In genomic region chr2:151979470-151980354, GRCm38 (mm10) we compare ENCODE assay signal across 8 mouse cellular contexts. TPM values are rescaled to one million over a fixed set of nuclear protein-coding genes. Genes with fewer than 3 reads are reported as not detected.
DNase-seq lines count a peak whose midpoint lies in the region; ATAC-seq and TF ChIP-seq lines count a peak whose summit lies in the region.

Gene Fam110a, minus strand, starts transcription at chr2:151980219.

- peak within 1 kb of the TSS; percentile 89 for H3K4me3 ChIP-seq in E14TG2a.4 (replicated peaks; ENCODE audit: low read length)
- peak within 1 kb of the TSS; percentile 61 for H3K4me3 ChIP-seq in forebrain, embryonic 13.5 days
- peak within 1 kb of the TSS; percentile 75 for H3K4me3 ChIP-seq in heart, postnatal 0 days (ENCODE audit: low read depth, low read length)
- H3K4me3 ChIP-seq in liver, embryonic 14.5 days (ENCODE audit: insufficient read depth in 1 of 2, low read depth in 2 of 2, low read length in 2 of 2), result peak within 1 kb of the TSS; percentile 73 to 85
- H3K4me3 ChIP-seq in stomach, embryonic 15.5 days (replicated peaks), result peak within 1 kb of the TSS; percentile 80

- no peak for TF ChIP-seq EP300 in heart, postnatal 0 days (IDR thresholded peaks at IDR 0.05; ENCODE audit: low read depth)
- no peak for TF ChIP-seq EP300 in liver, embryonic 14.5 days (IDR thresholded peaks at IDR 0.05; ENCODE audit: low read depth)

- ATAC-seq in cerebellum, adult (ENCODE audit: insufficient number of reproducible peaks, low FRiP score, low TSS enrichment), result peak; percentile 85
- peak; percentile 95 for ATAC-seq in forebrain, embryonic 13.5 days
- peak; percentile 88 for ATAC-seq in heart, postnatal 0 days (ENCODE audit: insufficient read depth, low read depth)
- peak; percentile 81 for ATAC-seq in liver, embryonic 14.5 days (ENCODE audit: insufficient read depth)
- ATAC-seq in stomach, embryonic 15.5 days (ENCODE audit: insufficient read depth, low FRiP score, low read depth), result peak; percentile 80

- peak within 1 kb of the TSS; percentile 81 for H3K9ac ChIP-seq in forebrain, embryonic 13.5 days
- peak within 1 kb of the TSS; percentile 67 for H3K9ac ChIP-seq in heart, postnatal 0 days (replicated peaks; ENCODE audit: low read depth, low read length)
- peak within 1 kb of the TSS; percentile 91 for H3K9ac ChIP-seq in liver, embryonic 14.5 days (replicated peaks)
- H3K9ac ChIP-seq in stomach, embryonic 15.5 days, result peak within 1 kb of the TSS; percentile 84

- peak; percentile 85 for DNase-seq in heart, postnatal 0 days (ENCODE audit: low spot score)
- peak; percentile 97 to 98 for DNase-seq in kidney, postnatal 36 days
- DNase-seq in liver, embryonic 14.5 days (ENCODE audit: low read depth in 3 of 3, low spot score in 3 of 3), result peak; percentile 65 to 79 (median 72)
- DNase-seq in neural tube, embryonic 10.5 days (ENCODE audit: extremely low spot score, low spot score), result peak; percentile 91

- peak within 1 kb of the TSS; percentile 55 for H3K27ac ChIP-seq in forebrain, embryonic 13.5 days
- peak within 1 kb of the TSS; percentile 13; the same call in 1 of the 2 replicates for H3K27ac ChIP-seq in heart, postnatal 0 days (ENCODE audit: low read depth)
- H3K27ac ChIP-seq in liver, embryonic 14.5 days, result no peak within 1 kb of the TSS
- peak within 1 kb of the TSS; percentile 79 for H3K27ac ChIP-seq in stomach, embryonic 15.5 days

- peaks cover 46% of the 10 kb centered on the region for H3K4me1 ChIP-seq in E14TG2a.4 (replicated peaks; ENCODE audit: low read depth, low read length)
- peaks cover 46% of the 10 kb centered on the region for H3K4me1 ChIP-seq in forebrain, embryonic 13.5 days
- H3K4me1 ChIP-seq in heart, postnatal 0 days (ENCODE audit: control insufficient read depth, insufficient read depth), result peaks cover 19% of the 10 kb centered on the region; the same call in 1 of the 2 replicates
- peaks cover 4 to 27% of the 10 kb centered on the region in 2 experiments; a peak in 2 of 4 replicates for H3K4me1 ChIP-seq in liver, embryonic 14.5 days (replicated peaks; ENCODE audit: control insufficient read depth in 2 of 2, insufficient read depth in 2 of 2, low read length in 1 of 2)
- peaks cover 37% of the 10 kb centered on the region for H3K4me1 ChIP-seq in stomach, embryonic 15.5 days

- H3K36me3 ChIP-seq in E14TG2a.4 (ENCODE audit: insufficient read depth, low read length), result peaks cover 3% of the 10 kb centered on the region; the same call in 1 of the 2 replicates
- peaks cover 13% of the 10 kb centered on the region; the same call in 1 of the 2 replicates for H3K36me3 ChIP-seq in forebrain, embryonic 13.5 days (ENCODE audit: poor library complexity, severe bottlenecking)
- no peaks in the 10 kb centered on the region for H3K36me3 ChIP-seq in heart, postnatal 0 days (replicated peaks; ENCODE audit: control insufficient read depth, insufficient read depth, low read length)
- no peaks in the 10 kb centered on the region for H3K36me3 ChIP-seq in liver, embryonic 14.5 days (replicated peaks; ENCODE audit: control insufficient read depth, insufficient read depth, low read depth)
- H3K36me3 ChIP-seq in stomach, embryonic 15.5 days, result no peaks in the 10 kb centered on the region

- peaks cover 14% of the 10 kb centered on the region for H3K27me3 ChIP-seq in E14TG2a.4 (ENCODE audit: insufficient read depth, low read length)
- no peaks in the 10 kb centered on the region for H3K27me3 ChIP-seq in forebrain, embryonic 13.5 days
- peaks cover 1% of the 10 kb centered on the region for H3K27me3 ChIP-seq in heart, postnatal 0 days (ENCODE audit: control insufficient read depth, insufficient read depth, low read length)
- peaks cover 2% of the 10 kb centered on the region; the same call in 1 of the 2 replicates for H3K27me3 ChIP-seq in liver, embryonic 14.5 days (ENCODE audit: control insufficient read depth, insufficient read depth, low read length)
- H3K27me3 ChIP-seq in stomach, embryonic 15.5 days (replicated peaks), result no peaks in the 10 kb centered on the region

- no peak for TF ChIP-seq CTCF in E14TG2a.4 (conservative IDR thresholded peaks at IDR 0.05; ENCODE audit: low read length)
- TF ChIP-seq CTCF in heart, postnatal 0 days (IDR thresholded peaks at IDR 0.05; ENCODE audit: low read depth), result no peak
- peak; percentile 5; the same call in 1 of the 2 replicates for TF ChIP-seq CTCF in liver, embryonic 14.5 days (IDR thresholded peaks at IDR 0.05; ENCODE audit: low read depth)

- peak within 1 kb of the TSS; percentile 82 for H3K4me2 ChIP-seq in forebrain, embryonic 13.5 days
- peak within 1 kb of the TSS; percentile 95 for H3K4me2 ChIP-seq in heart, postnatal 0 days (ENCODE audit: low read depth, low read length)
- H3K4me2 ChIP-seq in liver, embryonic 14.5 days (ENCODE audit: low read depth), result peak within 1 kb of the TSS; percentile 72
- peak within 1 kb of the TSS; percentile 77 for H3K4me2 ChIP-seq in stomach, embryonic 15.5 days

- H3K9me3 ChIP-seq in E14TG2a.4 (ENCODE audit: low read length), result no peaks in the 10 kb centered on the region
- H3K9me3 ChIP-seq in forebrain, embryonic 13.5 days (replicated peaks), result no peaks in the 10 kb centered on the region
- H3K9me3 ChIP-seq in heart, postnatal 0 days (replicated peaks; ENCODE audit: control insufficient read depth, low read length), result no peaks in the 10 kb centered on the region
- no peaks in the 10 kb centered on the region for H3K9me3 ChIP-seq in liver, embryonic 14.5 days (ENCODE audit: control insufficient read depth, low read length)
- no peaks in the 10 kb centered on the region for H3K9me3 ChIP-seq in stomach, embryonic 15.5 days

- under 1% methylated on average over 46 of the region's 46 CpGs for WGBS in forebrain, embryonic 13.5 days
- WGBS in heart, postnatal 0 days, result 1% methylated on average over 46 of the region's 46 CpGs
- under 1% methylated on average over 46 of the region's 46 CpGs for WGBS in liver, embryonic 14.5 days (ENCODE audit: insufficient replicate concordance)
- under 1% methylated on average over 46 of the region's 46 CpGs for WGBS in stomach, embryonic 15.5 days

RNA-seq across cellular contexts. Expression of gene Fam110a, which starts in this region (rescaled TPM):
- polyA plus RNA-seq in forebrain, embryonic 13.5 days (2015; fragmentation: Nextera tagmentation; extraction: Ambion mirVana), result 88.9 and 99.0 TPM in 2 replicates
- total RNA-seq in heart, postnatal 0 days (2014; rRNA removed; ENCODE audit: low replicate concordance), result 3.0 and 11.7 TPM in 2 replicates
- polyA plus RNA-seq in heart, postnatal 0 days (2015; fragmentation: Nextera tagmentation; extraction: Ambion mirVana), result 5.7 and 6.2 TPM in 2 replicates
- 5.1 and 5.6 TPM in 2 replicates for polyA plus RNA-seq in liver, embryonic 14.5 days (2012; rRNA removed)
- polyA plus RNA-seq in liver, embryonic 14.5 days (2014; fragmentation: Nextera tagmentation; extraction: Ambion mirVana), result 6.8 and 8.1 TPM in 2 replicates
- 26.8 TPM in 2 replicates for polyA plus RNA-seq in stomach, embryonic 15.5 days (2015; fragmentation: Nextera tagmentation; extraction: Ambion mirVana)
